Mouse (Mus musculus) C2C12 (cell line): ENCODE measurements around the gene Tmem178.

Experiments
- CEBPB ChIP-seq: IDR thresholded peaks from one replicate; pipeline ENCODE4 v1.6.1; 2011; ENCODE audit warnings: low read depth, mild to moderate bottlenecking, control low read depth, moderate library complexity
- CTCF ChIP-seq: IDR thresholded peaks from one replicate; pipeline ENCODE4 v1.5.1; 2011; ENCODE audit not compliant: control insufficient read depth, insufficient read depth, insufficient read length
- MAX ChIP-seq: IDR thresholded peaks from one replicate; pipeline ENCODE4 v1.6.1; 2011; ENCODE audit warnings: mild to moderate bottlenecking, control low read depth
- MYOD1 ChIP-seq: IDR thresholded peaks from one replicate; pipeline ENCODE4 v1.6.1; 2011; ENCODE audit warnings: low read depth; ENCODE audit not compliant: control insufficient read depth, insufficient read length
- MYOG ChIP-seq: IDR thresholded peaks from one replicate; pipeline ENCODE4 v1.6.1; 2011; ENCODE audit not compliant: control insufficient read depth, insufficient read length; ENCODE audit errors: extremely low read depth
- USF1 ChIP-seq: IDR thresholded peaks from one replicate; pipeline ENCODE4 v1.6.1; 2011; ENCODE audit warnings: low read depth, mild to moderate bottlenecking, control low read depth, moderate library complexity

- TF ChIP-seq CTCF (no peak), MYOD1 (no peak), USF1 (no peak), MYOG (no peak), MAX (no peak), CEBPB (no peak)
These were observed 28.8 kb upstream of the Tmem178 start for GRCm38 (mm10) chr17:80915666-80916065.
